Mouse (Mus musculus): ENCODE results near the gene Phldb1. TPM values are rescaled to one million over a fixed set of nuclear protein-coding genes. Genes with fewer than 3 reads are reported as not detected.
A peak's percentile ranks its signal among the peaks of the same experiment; 100 is the strongest.

Gene Phldb1
- polyA plus RNA-seq, 1 experiment from 2014 or later, result 3.0 TPM

GRCm38 (mm10) chr9:44709600-44709999 is 25.4 kb downstream of the Phldb1 start:
- peak; percentile 49 for DNase-seq (ENCODE audit: low spot score)

GRCm38 (mm10) chr9:44708925-44709324 is 26.1 kb downstream of the Phldb1 start:
- DNase-seq (ENCODE audit: low spot score), result no peak

- peak; percentile 66 for DNase-seq (ENCODE audit: low spot score)
Observed at GRCm38 (mm10) chr9:44708429-44708765, 26.6 kb downstream of the Phldb1 start.

- no peak for DNase-seq (ENCODE audit: low spot score)
Observed at GRCm38 (mm10) chr9:44707749-44708428, 27.1 kb downstream of the Phldb1 start.

- DNase-seq (ENCODE audit: low spot score), result no peak
Observed at GRCm38 (mm10) chr9:44699730-44700129, 35.3 kb downstream of the Phldb1 start.

GRCm38 (mm10) chr9:44699196-44699595 is 35.8 kb downstream of the Phldb1 start:
- DNase-seq (ENCODE audit: low spot score), result no peak

GRCm38 (mm10) chr9:44697866-44698265 is 37.1 kb downstream of the Phldb1 start:
- DNase-seq (ENCODE audit: low spot score), result no peak

- DNase-seq (ENCODE audit: low spot score), result peak; percentile 12
Observed at GRCm38 (mm10) chr9:44693071-44693470, 41.9 kb downstream of the Phldb1 start.

GRCm38 (mm10) chr9:44691671-44692520 is 43.1 kb downstream of the Phldb1 start:
- DNase-seq (ENCODE audit: low spot score), result peak; percentile 53

- peak; percentile 74 for DNase-seq (ENCODE audit: low spot score)
Observed at GRCm38 (mm10) chr9:44690641-44691040, 44.4 kb downstream of the Phldb1 start.

- no peak for DNase-seq (ENCODE audit: low spot score)
Observed at GRCm38 (mm10) chr9:44688013-44688412, 47.0 kb downstream of the Phldb1 start.

- no peak for DNase-seq (ENCODE audit: low spot score)
Observed at GRCm38 (mm10) chr9:44686638-44687037, 48.4 kb downstream of the Phldb1 start.

- DNase-seq (ENCODE audit: low spot score), result peak; percentile 69
Observed at GRCm38 (mm10) chr9:44685346-44686330, 49.4 kb downstream of the Phldb1 start.

GRCm38 (mm10) chr9:44683046-44683445 is 52.0 kb downstream of the Phldb1 start:
- no peak for DNase-seq (ENCODE audit: low spot score)

- DNase-seq (ENCODE audit: low spot score), result no peak
Observed at GRCm38 (mm10) chr9:44679565-44679964, 55.4 kb downstream of the Phldb1 start.

- DNase-seq (ENCODE audit: low spot score), result no peak
Observed at GRCm38 (mm10) chr9:44678288-44678871, 56.6 kb downstream of the Phldb1 start.

- DNase-seq (ENCODE audit: low spot score), result no peak
Observed at GRCm38 (mm10) chr9:44673005-44673404, 62.0 kb downstream of the Phldb1 start, which contains the start of gene Treh. Gene Treh, plus strand, starts transcription at chr9:44673233.

GRCm38 (mm10) chr9:44672291-44672865 is 62.6 kb downstream of the Phldb1 start:
- DNase-seq (ENCODE audit: low spot score), result no peak

- DNase-seq (ENCODE audit: low spot score), result no peak
Observed at GRCm38 (mm10) chr9:44671416-44671815, 63.6 kb downstream of the Phldb1 start.

GRCm38 (mm10) chr9:44663706-44664105 is 71.3 kb downstream of the Phldb1 start:
- DNase-seq (ENCODE audit: low spot score), result no peak
